Mouse (Mus musculus) limb, embryonic 12.5 days (tissue): ENCODE measurements around the gene Plxna2. TPM values are rescaled to one million over a fixed set of nuclear protein-coding genes. Genes with fewer than 3 reads are reported as not detected.

ENCODE experiments used
- ATAC-seq: fragments of 200-750 bp; cut with Nextera tagmentation; 2 replicates; pipeline ENCODE4 v1.8.0; 2017; ENCODE audit warnings: low read depth, moderate TSS enrichment; ENCODE audit not compliant: insufficient number of reproducible peaks, insufficient read depth, low FRiP score, low TSS enrichment
- H3K27ac ChIP-seq: fragments of 300-500 bp; sonication (generic); 2 replicates; pipeline ENCODE4 v1.5.1; 2016; ENCODE audit warnings: mild to moderate bottlenecking, moderate library complexity
- H3K27me3 ChIP-seq: fragments of 300-500 bp; sonication (generic); 2 replicates; pipeline ENCODE4 v1.6.1; 2016; ENCODE audit warnings: mild to moderate bottlenecking, moderate library complexity
- H3K36me3 ChIP-seq: fragments of 300-500 bp; sonication (generic); 2 replicates; pipeline ENCODE4 v1.6.1; 2016; ENCODE audit warnings: mild to moderate bottlenecking, moderate library complexity
- H3K4me1 ChIP-seq: fragments of 300-500 bp; sonication (generic); replicated peaks from 2 replicates; pipeline ENCODE4 v1.6.1; 2016
- H3K4me2 ChIP-seq: fragments of 300-500 bp; sonication (generic); 2 replicates; pipeline ENCODE4 v1.6.1; 2016; ENCODE audit warnings: mild to moderate bottlenecking, moderate library complexity
- H3K4me3 ChIP-seq: fragments of 300-500 bp; sonication (generic); replicated peaks from 2 replicates; pipeline ENCODE4 v1.5.1; 2016; ENCODE audit warnings: mild to moderate bottlenecking
- H3K9ac ChIP-seq: fragments of 300-500 bp; sonication (generic); replicated peaks from 2 replicates; pipeline ENCODE4 v1.6.1; 2016; ENCODE audit warnings: mild to moderate bottlenecking, moderate library complexity
- H3K9me3 ChIP-seq: fragments of 300-500 bp; sonication (generic); 2 replicates; pipeline ENCODE4 v1.6.1; 2016; ENCODE audit warnings: mild to moderate bottlenecking, moderate library complexity
- WGBS: fragments of 180-500 bp; shearing (Covaris S2); methylation state at CpG from one replicate; pipeline ENCODE4 v1.1.7; 2016; 5-methylcytosine and 5-hydroxymethylcytosine counted together
- polyA plus RNA-seq: library from polyadenylated mRNA; unstranded; fragments of >200 nt; fragmentation: Nextera tagmentation; extraction: Ambion mirVana; gene quantifications from 2 replicates; pipeline ENCODE4 v1.2.1, GENCODE M21; 2016

The Plxna2 gene
- polyA plus RNA-seq, 1 experiment from 2014 or later = 4.3 TPM

DNA sequence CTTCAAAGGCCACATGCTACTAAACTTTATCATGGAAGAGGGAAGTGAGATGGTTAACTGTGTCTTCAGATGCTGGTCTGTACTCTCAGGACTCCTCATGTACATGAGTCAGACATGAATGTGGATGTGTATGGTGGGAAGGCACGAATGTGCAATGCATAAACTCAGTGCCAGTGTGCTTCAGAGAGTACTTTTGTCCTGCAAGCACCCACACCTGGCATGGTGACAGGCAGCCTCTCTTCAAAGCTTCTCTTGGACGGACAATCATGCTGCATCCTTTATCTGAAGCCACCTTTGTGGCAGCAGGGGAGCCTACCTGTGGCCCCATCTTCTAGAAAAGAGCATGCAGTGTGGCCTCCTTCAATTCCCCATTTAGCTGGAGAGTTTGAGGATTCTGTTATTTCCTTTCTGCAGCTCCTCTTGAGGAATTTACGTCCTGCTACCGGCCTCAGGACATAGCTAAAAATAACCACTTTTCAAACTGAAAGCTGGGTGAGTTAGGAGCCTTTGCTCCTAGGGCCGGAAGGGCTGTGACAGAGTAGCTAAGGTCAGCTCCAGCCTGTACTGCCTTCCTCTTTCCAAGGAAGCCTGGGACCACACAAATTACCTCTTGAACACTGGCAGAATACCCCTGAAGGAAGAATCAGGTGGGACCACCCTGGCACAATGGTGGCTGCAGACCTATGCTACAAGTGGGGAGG, 23.7 kb downstream of the Plxna2 start:
- no peak overlapping the region for H3K27ac ChIP-seq
- H3K9ac ChIP-seq = no peak overlapping the region
- no peak for ATAC-seq
- no peak overlapping the region for H3K4me2 ChIP-seq
- WGBS = 47% methylated on average over 5 of the region's 5 CpGs
- peaks cover 6% of the 10 kb centered on the region for H3K4me1 ChIP-seq
- H3K9me3 ChIP-seq = no peaks in the 10 kb centered on the region
- H3K36me3 ChIP-seq = peaks cover 6% of the 10 kb centered on the region; the same call in 1 of the 2 replicates
- no peak overlapping the region for H3K4me3 ChIP-seq
- no peaks in the 10 kb centered on the region for H3K27me3 ChIP-seq

DNA sequence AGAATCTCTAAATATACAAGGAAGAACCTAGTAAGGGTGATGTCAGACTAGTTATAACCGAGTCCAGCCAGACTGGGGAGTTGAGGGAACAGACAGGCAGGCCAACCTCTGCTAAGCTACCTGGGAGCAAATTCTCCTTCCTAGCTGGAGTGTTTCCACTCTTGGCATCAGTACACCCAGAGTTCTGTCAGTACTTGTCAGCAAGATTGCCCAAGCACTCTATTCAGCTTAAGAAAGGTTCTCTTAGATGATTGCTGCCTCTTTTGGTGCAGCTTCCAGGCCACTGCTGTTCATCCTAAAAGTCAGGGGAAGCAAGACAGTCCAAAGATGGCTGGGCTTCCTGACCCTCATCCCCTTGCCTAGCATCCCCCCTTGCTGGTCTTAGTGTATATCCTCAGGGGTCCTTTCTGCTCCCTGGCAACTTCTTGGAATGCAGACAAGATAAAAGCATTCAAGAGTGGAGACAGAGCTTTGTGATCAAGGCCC, 24.3 kb downstream of the Plxna2 start:
- H3K4me1 ChIP-seq = peaks cover 2% of the 10 kb centered on the region
- no peak overlapping the region for H3K4me3 ChIP-seq
- H3K36me3 ChIP-seq = peaks cover 6% of the 10 kb centered on the region; the same call in 1 of the 2 replicates
- H3K9ac ChIP-seq = no peak overlapping the region
- H3K27me3 ChIP-seq = no peaks in the 10 kb centered on the region
- WGBS = 72% methylated on average over 1 of the region's 1 CpGs
- ATAC-seq = no peak
- H3K4me2 ChIP-seq = no peak overlapping the region
- no peaks in the 10 kb centered on the region for H3K9me3 ChIP-seq
- no peak overlapping the region for H3K27ac ChIP-seq

DNA sequence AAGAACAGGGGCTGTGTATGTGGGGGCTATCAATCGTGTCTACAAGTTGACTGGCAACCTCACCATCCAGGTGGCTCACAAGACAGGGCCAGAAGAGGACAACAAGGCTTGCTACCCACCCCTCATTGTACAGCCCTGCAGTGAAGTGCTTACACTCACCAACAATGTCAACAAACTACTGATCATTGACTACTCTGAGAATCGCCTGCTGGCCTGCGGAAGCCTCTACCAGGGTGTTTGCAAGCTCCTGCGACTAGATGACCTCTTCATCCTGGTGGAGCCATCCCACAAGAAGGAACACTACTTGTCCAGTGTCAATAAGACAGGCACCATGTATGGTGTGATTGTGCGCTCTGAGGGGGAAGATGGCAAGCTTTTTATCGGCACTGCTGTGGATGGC, 25.9 kb downstream of the Plxna2 start:
- peaks cover 6% of the 10 kb centered on the region; the same call in 1 of the 2 replicates for H3K36me3 ChIP-seq
- no peaks in the 10 kb centered on the region for H3K27me3 ChIP-seq
- H3K4me2 ChIP-seq = no peak overlapping the region
- no peak overlapping the region for H3K9ac ChIP-seq
- ATAC-seq = no peak
- no peaks in the 10 kb centered on the region for H3K4me1 ChIP-seq
- H3K27ac ChIP-seq = no peak overlapping the region
- H3K4me3 ChIP-seq = no peak overlapping the region
- 87% methylated on average over 6 of the region's 6 CpGs for WGBS
- H3K9me3 ChIP-seq = no peaks in the 10 kb centered on the region

DNA sequence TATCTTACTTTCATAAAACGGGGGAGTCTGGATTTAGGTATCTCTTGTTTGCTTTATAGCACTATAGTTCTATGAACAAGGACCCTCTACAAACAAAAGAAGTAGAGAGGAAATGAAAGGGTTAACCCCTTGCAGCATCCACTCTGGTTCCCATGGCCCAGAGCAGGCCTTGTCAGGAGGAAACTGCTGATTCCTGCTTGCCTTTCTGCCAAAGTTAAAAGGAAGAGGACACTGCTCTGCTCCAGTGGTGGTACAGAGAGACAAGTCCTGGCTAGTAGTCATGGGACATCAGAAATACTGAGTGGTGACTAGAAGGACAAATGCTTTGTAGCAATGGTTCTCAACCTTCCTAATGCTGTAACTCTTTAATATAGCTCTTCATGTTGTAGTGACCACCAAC, 27.9 kb downstream of the Plxna2 start:
- peaks cover 6% of the 10 kb centered on the region; the same call in 1 of the 2 replicates for H3K36me3 ChIP-seq
- WGBS = 80% methylated on average over 1 of the region's 1 CpGs
- H3K4me2 ChIP-seq = no peak overlapping the region
- H3K4me3 ChIP-seq = no peak overlapping the region
- H3K9ac ChIP-seq = no peak overlapping the region
- H3K27me3 ChIP-seq = no peaks in the 10 kb centered on the region
- no peaks in the 10 kb centered on the region for H3K9me3 ChIP-seq
- ATAC-seq = no peak
- no peak overlapping the region for H3K27ac ChIP-seq
- H3K4me1 ChIP-seq = no peaks in the 10 kb centered on the region

DNA sequence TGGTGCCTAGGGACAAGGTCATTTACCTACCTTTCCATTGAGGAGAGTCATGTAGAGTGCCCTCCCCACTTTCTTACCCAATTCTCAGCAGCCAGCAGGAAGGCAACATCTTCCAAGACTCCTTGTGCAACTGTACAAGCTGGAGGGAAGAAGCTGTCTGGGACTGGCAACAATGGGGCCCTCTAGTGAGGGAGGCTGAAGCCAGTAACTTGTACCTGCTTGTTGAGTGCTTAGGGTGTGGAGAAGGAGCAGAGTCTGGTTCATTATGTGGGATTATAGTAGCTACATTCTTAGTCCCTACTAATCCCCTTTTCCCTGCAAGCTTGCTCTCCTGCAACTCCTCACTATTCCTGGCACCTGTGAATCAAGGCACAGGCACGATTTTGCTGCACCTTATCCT, 32.1 kb downstream of the Plxna2 start:
- Histone ChIP-seq H3K9ac (no peak overlapping the region), H3K4me3 (no peak overlapping the region), H3K4me1 (no peaks in the 10 kb centered on the region), H3K9me3 (no peaks in the 10 kb centered on the region), H3K27me3 (no peaks in the 10 kb centered on the region), H3K36me3 (no peaks in the 10 kb centered on the region), H3K27ac (no peak overlapping the region), H3K4me2 (no peak overlapping the region)
- WGBS = 42% methylated on average over 1 of the region's 1 CpGs
- ATAC-seq = no peak

DNA sequence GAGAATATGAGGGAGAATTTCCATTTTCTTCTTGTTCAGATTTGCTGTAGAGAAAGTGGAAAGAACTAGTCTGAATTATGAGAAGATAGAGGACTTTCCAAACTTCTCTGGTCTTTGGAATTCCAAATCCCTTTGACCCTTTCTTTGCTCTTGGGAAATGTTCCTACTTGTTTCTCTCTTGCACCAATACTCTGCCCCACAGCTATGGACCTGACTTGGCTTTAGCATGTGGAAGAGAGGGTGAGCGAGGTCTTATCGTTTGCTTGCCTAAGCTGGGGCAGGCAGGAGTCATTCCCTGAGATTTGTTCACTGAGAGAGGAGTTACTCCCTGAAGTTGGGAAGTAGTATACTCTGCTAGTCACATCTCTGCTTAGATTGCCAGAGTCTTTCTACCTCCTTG, 32.5 kb downstream of the Plxna2 start:
- H3K4me2 ChIP-seq = no peak overlapping the region
- H3K4me1 ChIP-seq = no peaks in the 10 kb centered on the region
- H3K9ac ChIP-seq = no peak overlapping the region
- H3K27me3 ChIP-seq = no peaks in the 10 kb centered on the region
- no peaks in the 10 kb centered on the region for H3K36me3 ChIP-seq
- no peaks in the 10 kb centered on the region for H3K9me3 ChIP-seq
- H3K27ac ChIP-seq = no peak overlapping the region
- ATAC-seq = no peak
- 92% methylated on average over 2 of the region's 2 CpGs for WGBS
- H3K4me3 ChIP-seq = no peak overlapping the region

DNA sequence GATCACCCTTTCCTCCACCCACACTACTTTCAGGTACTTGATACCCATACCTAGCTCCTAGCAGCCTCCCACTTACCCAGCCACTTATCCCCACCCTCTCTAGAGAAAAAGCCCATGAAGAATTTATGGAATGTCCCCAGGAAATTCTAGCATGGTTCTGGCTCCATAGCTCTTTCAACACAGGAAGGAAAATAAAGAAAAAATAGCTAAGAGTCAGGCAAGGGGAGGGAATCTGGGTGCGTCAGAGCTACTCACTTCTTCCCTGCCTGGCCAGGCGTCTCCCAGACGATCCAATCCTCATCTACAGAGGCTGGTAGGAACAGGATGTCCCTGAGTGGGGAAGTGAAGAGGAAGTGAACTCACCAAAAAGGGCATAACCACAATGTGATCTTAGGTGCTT, 34.0 kb downstream of the Plxna2 start:
- WGBS = 77% methylated on average over 3 of the region's 3 CpGs
- no peak for ATAC-seq
- Histone ChIP-seq H3K4me1 (no peaks in the 10 kb centered on the region), H3K4me3 (no peak overlapping the region), H3K9ac (no peak overlapping the region), H3K27ac (no peak overlapping the region), H3K36me3 (no peaks in the 10 kb centered on the region), H3K9me3 (no peaks in the 10 kb centered on the region), H3K27me3 (no peaks in the 10 kb centered on the region), H3K4me2 (no peak overlapping the region)

DNA sequence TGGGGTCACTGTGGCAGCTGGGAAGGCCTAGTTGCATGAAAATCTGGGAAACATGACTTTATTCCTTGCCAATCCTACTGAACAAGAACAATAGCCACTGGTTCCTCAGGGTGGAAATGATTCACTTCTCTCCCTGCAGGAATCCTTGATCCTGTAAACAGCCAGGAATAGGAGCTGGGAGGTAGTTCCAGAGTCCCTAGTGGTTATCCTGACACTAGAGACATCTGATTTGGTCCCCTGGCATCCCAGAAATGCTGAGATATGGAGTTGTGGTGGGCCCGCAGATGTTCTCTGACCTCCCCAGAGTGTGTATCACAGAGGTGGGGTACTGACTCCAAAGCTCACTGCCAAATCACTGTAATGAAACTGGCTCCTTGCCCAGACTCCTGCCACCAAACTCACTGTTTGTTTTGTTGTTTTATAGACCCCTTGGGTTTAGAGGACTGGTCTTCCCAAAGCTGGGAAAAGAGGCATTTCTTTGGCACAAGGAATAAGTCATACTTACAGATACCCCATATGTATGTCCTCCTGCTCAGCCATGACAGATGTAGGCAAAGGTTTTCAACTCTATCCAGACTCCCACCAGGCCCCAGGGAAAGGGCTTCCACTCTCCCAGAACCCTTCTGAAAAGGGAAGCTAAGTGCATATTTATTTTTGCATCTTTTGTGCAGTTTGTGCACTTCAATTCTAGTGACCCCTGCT, 40.6 kb downstream of the Plxna2 start:
- H3K9me3 ChIP-seq = no peaks in the 10 kb centered on the region
- H3K9ac ChIP-seq = no peak overlapping the region
- ATAC-seq = peak; percentile 10; the same call in 1 of the 2 replicates
- H3K4me3 ChIP-seq = no peak overlapping the region
- H3K27ac ChIP-seq = 0 out of 2 replicates have a peak overlapping the region, but pooled peaks have one; percentile 41
- H3K27me3 ChIP-seq = no peaks in the 10 kb centered on the region
- 84% methylated on average over 1 of the region's 1 CpGs for WGBS
- no peaks in the 10 kb centered on the region for H3K36me3 ChIP-seq
- no peak overlapping the region for H3K4me2 ChIP-seq
- H3K4me1 ChIP-seq = no peaks in the 10 kb centered on the region

DNA sequence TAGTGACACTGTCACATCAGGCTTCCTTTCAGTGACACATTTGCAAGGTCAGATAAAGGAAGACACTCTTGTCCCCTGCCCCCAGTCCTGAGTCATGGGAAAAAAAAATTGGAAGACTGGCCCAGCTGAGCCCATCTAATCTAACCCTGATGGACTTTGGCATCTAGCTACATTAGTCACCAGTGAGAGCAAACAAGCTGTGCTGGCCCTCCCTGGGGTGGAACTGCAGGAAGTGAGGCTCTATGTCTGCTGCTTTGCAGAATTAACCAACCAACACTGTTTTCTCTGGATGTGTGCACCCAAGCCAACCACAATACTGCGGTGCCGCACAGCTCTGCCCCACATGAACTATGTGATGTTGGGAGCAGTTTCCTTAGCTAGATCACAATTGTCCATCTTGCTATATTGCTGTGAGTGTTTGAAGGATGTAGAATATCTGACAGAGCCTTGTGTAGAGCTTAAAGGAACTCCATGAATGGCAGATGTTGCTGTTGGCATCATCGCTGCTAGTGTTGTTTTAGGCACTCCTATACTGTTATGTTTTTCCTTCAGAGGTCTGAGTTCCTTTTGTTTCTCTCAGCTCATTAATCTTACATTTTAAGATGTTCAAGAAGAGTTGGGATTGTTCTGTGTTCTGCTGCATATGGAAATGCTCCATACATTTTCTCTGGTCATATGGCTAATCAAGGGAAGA, 42.6 kb downstream of the Plxna2 start:
- H3K36me3 ChIP-seq = no peaks in the 10 kb centered on the region
- no peak overlapping the region for H3K27ac ChIP-seq
- ATAC-seq = no peak
- WGBS = 94% methylated on average over 3 of the region's 3 CpGs
- no peak overlapping the region for H3K9ac ChIP-seq
- no peaks in the 10 kb centered on the region for H3K9me3 ChIP-seq
- H3K4me1 ChIP-seq = no peaks in the 10 kb centered on the region
- no peak overlapping the region for H3K4me3 ChIP-seq
- H3K4me2 ChIP-seq = no peak overlapping the region
- no peaks in the 10 kb centered on the region for H3K27me3 ChIP-seq

DNA sequence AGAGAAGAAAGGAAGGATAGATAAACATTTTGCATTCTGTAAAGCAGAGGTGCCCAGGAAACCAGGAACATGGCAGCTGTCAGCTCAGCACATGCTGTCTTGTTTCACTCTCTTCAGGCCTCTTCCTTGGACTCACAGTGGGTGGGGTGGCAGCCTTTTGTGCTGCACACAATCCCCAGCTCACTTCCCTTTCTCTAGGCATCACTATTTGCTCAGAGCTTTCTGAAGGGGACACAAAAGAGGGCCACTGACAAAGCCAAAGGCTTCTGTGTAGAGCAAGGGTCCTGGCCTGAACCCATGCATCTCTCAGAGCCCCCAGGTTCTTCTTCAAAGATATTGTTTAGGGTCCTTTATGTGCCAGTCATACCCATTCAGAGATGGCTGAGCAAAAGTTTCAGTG, 45.0 kb downstream of the Plxna2 start:
- no peaks in the 10 kb centered on the region for H3K9me3 ChIP-seq
- no peak overlapping the region for H3K4me2 ChIP-seq
- H3K27me3 ChIP-seq = no peaks in the 10 kb centered on the region
- no peaks in the 10 kb centered on the region for H3K36me3 ChIP-seq
- H3K4me1 ChIP-seq = no peaks in the 10 kb centered on the region
- H3K4me3 ChIP-seq = no peak overlapping the region
- no peak overlapping the region for H3K27ac ChIP-seq
- no peak overlapping the region for H3K9ac ChIP-seq
- no peak for ATAC-seq

DNA sequence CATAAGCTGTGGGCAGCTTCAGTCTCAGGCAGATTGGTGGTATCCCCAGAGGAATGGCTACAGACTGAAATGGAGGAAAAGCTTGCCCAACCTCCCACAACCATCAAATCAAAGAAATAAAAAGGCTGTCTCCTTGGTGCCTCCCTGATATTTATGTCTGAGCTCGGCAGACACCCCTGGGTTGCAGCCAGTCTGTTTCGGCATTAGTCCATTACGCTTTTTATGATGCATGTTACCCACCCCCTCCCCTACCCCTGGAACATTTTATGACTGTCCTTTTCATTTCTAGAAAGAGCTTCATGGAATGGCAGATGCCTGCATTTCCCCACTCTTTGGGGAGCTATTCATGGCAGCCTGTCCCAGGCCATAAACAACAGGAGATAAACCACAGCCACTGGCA, 47.7 kb downstream of the Plxna2 start:
- H3K4me3 ChIP-seq = no peak overlapping the region
- H3K36me3 ChIP-seq = no peaks in the 10 kb centered on the region
- no peak for ATAC-seq
- no peaks in the 10 kb centered on the region for H3K9me3 ChIP-seq
- H3K4me2 ChIP-seq = no peak overlapping the region
- 60% methylated on average over 3 of the region's 3 CpGs for WGBS
- no peaks in the 10 kb centered on the region for H3K27me3 ChIP-seq
- no peak overlapping the region for H3K27ac ChIP-seq
- no peak overlapping the region for H3K9ac ChIP-seq
- H3K4me1 ChIP-seq = no peaks in the 10 kb centered on the region
